Mouse (Mus musculus): ENCODE results near the gene Glra3.

Gene Glra3

GRCm38 (mm10) chr8:55939870-55940525 is at the start of gene Glra3:
Gene Glra3 (plus strand): TSS chr8:55940460.
- DNase-seq (ENCODE audit: extremely low read depth, low read depth) = no peak

- no peak for DNase-seq (ENCODE audit: extremely low read depth, low read depth)
Observed at GRCm38 (mm10) chr8:55906848-55907247, 33.4 kb upstream of the Glra3 start, which contains the start of gene Adam29. Gene Adam29 (minus strand): TSS chr8:55906948.

GRCm38 (mm10) chr8:55940526-55940880 is 243 bp downstream of the Glra3 start:
- peak; percentile 1 for DNase-seq (ENCODE audit: extremely low read depth, low read depth)

GRCm38 (mm10) chr8:55964759-55965320 is 24.6 kb downstream of the Glra3 start:
- DNase-seq (ENCODE audit: extremely low read depth, low read depth) = no peak

GRCm38 (mm10) chr8:55997859-55998258 is 57.6 kb downstream of the Glra3 start:
- DNase-seq (ENCODE audit: extremely low read depth, low read depth) = no peak

GRCm38 (mm10) chr8:56054324-56054723 is 114.1 kb downstream of the Glra3 start:
- DNase-seq (ENCODE audit: extremely low read depth, low read depth) = no peak

GRCm38 (mm10) chr8:56063081-56063480 is 122.8 kb downstream of the Glra3 start:
- peak; percentile 0 for DNase-seq (ENCODE audit: extremely low read depth, low read depth)

- no peak for DNase-seq (ENCODE audit: extremely low read depth, low read depth)
Observed at GRCm38 (mm10) chr8:56070486-56071254, 130.4 kb downstream of the Glra3 start.

GRCm38 (mm10) chr8:56083654-56084053 is 143.4 kb downstream of the Glra3 start:
- no peak for DNase-seq (ENCODE audit: extremely low read depth, low read depth)

GRCm38 (mm10) chr8:56094385-56094784 is 154.1 kb downstream of the Glra3 start:
- no peak for DNase-seq (ENCODE audit: extremely low read depth, low read depth)

- DNase-seq (ENCODE audit: extremely low read depth, low read depth) = no peak
Observed at GRCm38 (mm10) chr8:56110296-56110695, 170.0 kb downstream of the Glra3 start.

GRCm38 (mm10) chr8:56129357-56129756 is 189.1 kb downstream of the Glra3 start:
- DNase-seq (ENCODE audit: extremely low read depth, low read depth) = no peak

- no peak for DNase-seq (ENCODE audit: extremely low read depth, low read depth)
Observed at GRCm38 (mm10) chr8:56150697-56151096, 210.4 kb downstream of the Glra3 start.

- no peak for DNase-seq (ENCODE audit: extremely low read depth, low read depth)
Observed at GRCm38 (mm10) chr8:56151574-56151973, 211.3 kb downstream of the Glra3 start.

- DNase-seq (ENCODE audit: extremely low read depth, low read depth) = no peak
Observed at GRCm38 (mm10) chr8:56158966-56159365, 218.7 kb downstream of the Glra3 start.

All from MEL-GATA-1-ER (cell line).